Mouse (Mus musculus) embryonic facial prominence, embryonic 12.5 days (tissue): ENCODE measurements around the gene Enc1. TPM values are rescaled to one million over a fixed set of nuclear protein-coding genes. Genes with fewer than 3 reads are reported as not detected.

Source experiments
- ATAC-seq: fragments of 200-750 bp; cut with Nextera tagmentation; 2 replicates; pipeline ENCODE4 v1.8.0; 2017; ENCODE audit not compliant: insufficient number of reproducible peaks, insufficient read depth, low FRiP score, low TSS enrichment
- H3K27ac ChIP-seq: fragments of 300-500 bp; sonication (generic); 2 replicates; pipeline ENCODE4 v1.5.1; 2016; ENCODE audit warnings: mild to moderate bottlenecking
- H3K27me3 ChIP-seq: fragments of 300-500 bp; sonication (generic); 2 replicates; pipeline ENCODE4 v1.6.1; 2016; ENCODE audit warnings: mild to moderate bottlenecking, moderate library complexity
- H3K36me3 ChIP-seq: fragments of 300-500 bp; sonication (generic); 2 replicates; pipeline ENCODE4 v1.6.1; 2016; ENCODE audit warnings: mild to moderate bottlenecking
- H3K4me1 ChIP-seq: fragments of 300-500 bp; sonication (generic); 2 replicates; pipeline ENCODE4 v1.6.1; 2016
- H3K4me2 ChIP-seq: fragments of 300-500 bp; sonication (generic); replicated peaks from 2 replicates; pipeline ENCODE4 v1.6.1; 2016; ENCODE audit warnings: mild to moderate bottlenecking, moderate library complexity
- H3K4me3 ChIP-seq: fragments of 300-500 bp; sonication (generic); 2 replicates; pipeline ENCODE4 v1.5.1; 2016; ENCODE audit warnings: mild to moderate bottlenecking
- H3K9ac ChIP-seq: fragments of 300-500 bp; sonication (generic); 2 replicates; pipeline ENCODE4 v1.6.1; 2016; ENCODE audit warnings: mild to moderate bottlenecking, moderate library complexity
- H3K9me3 ChIP-seq: fragments of 300-500 bp; sonication (generic); 2 replicates; pipeline ENCODE4 v1.6.1; 2016; ENCODE audit warnings: mild to moderate bottlenecking, moderate library complexity
- WGBS: fragments of 180-500 bp; shearing (Covaris S2); methylation state at CpG from one replicate; pipeline ENCODE4 v1.1.7; 2016; 5-methylcytosine and 5-hydroxymethylcytosine counted together
- polyA plus RNA-seq: library from polyadenylated mRNA; unstranded; fragments of >200 nt; fragmentation: Nextera tagmentation; extraction: Ambion mirVana; gene quantifications from 2 replicates; pipeline ENCODE4 v1.2.1, GENCODE M21; 2016

Enc1 gene
- polyA plus RNA-seq, result 7.8 and 8.0 TPM in 2 replicates

GRCm38 (mm10) chr13:97240965-97241786 is at the start of gene Enc1:
TSS of gene Enc1 (plus strand) at chr13:97241105.
- WGBS, result under 1% methylated on average over 75 of the region's 89 CpGs
- H3K4me1 ChIP-seq, result peaks cover 39% of the 10 kb centered on the region
- H3K27me3 ChIP-seq, result peaks cover 8% of the 10 kb centered on the region
- H3K27ac ChIP-seq, result peak within 1 kb of the TSS; percentile 98
- peak; percentile 90 for ATAC-seq
- H3K9me3 ChIP-seq, result no peaks in the 10 kb centered on the region
- H3K4me3 ChIP-seq, result peak within 1 kb of the TSS; percentile 85
- H3K9ac ChIP-seq, result peak within 1 kb of the TSS; percentile 94
- H3K4me2 ChIP-seq, result peak within 1 kb of the TSS; percentile 89
- H3K36me3 ChIP-seq, result peaks cover 15% of the 10 kb centered on the region

DNA sequence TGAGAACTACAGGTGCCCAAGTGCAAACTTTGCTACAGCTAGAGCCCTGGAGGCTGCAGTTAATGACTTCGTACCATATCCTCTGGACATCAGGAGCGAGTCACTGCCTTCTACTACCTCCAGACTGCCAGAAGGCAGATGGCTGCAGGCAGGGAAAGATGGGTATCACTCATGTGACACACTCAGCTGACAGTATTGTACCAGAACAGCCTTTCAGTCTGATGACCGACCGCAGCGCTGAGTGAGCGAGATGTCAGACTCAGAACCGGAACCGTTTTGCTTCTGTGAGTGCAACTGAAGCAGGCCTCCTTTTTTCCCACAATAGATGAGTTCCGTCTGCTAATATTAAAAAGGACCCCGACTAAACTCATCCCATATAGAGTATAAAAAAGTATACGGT is 48.3 kb upstream of the Enc1 start:
- no peaks in the 10 kb centered on the region for H3K9me3 ChIP-seq
- no peaks in the 10 kb centered on the region for H3K36me3 ChIP-seq
- no peak overlapping the region for H3K9ac ChIP-seq
- H3K27ac ChIP-seq, result no peak overlapping the region
- H3K4me3 ChIP-seq, result no peak overlapping the region
- no peaks in the 10 kb centered on the region for H3K4me1 ChIP-seq
- 86% methylated on average over 11 of the region's 11 CpGs for WGBS
- H3K27me3 ChIP-seq, result no peaks in the 10 kb centered on the region
- ATAC-seq, result no peak
- H3K4me2 ChIP-seq, result no peak overlapping the region

DNA sequence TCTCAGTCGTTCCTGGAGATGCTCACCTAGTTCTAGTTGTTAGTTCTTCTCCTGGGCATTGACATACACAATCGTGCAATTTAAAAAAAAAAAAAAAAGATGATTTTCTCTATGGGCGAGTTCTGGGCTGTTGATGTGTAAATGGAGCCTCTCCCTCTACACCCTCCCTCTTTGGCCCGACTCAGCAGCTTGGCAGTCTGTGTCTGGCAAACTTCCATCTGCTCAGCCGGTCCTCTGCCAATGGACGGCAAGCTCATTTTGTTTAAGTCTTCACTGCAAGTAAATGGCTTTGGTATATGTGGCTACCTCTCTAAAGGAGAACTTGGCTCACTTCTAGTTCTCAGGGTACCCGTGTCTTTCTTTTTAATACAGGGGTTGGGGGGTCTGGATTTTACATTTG is 47.5 kb upstream of the Enc1 start:
- no peaks in the 10 kb centered on the region for H3K27me3 ChIP-seq
- H3K4me3 ChIP-seq, result no peak overlapping the region
- 71% methylated on average over 7 of the region's 7 CpGs for WGBS
- no peak for ATAC-seq
- no peaks in the 10 kb centered on the region for H3K36me3 ChIP-seq
- no peaks in the 10 kb centered on the region for H3K9me3 ChIP-seq
- H3K27ac ChIP-seq, result no peak overlapping the region
- H3K4me1 ChIP-seq, result no peaks in the 10 kb centered on the region
- H3K9ac ChIP-seq, result no peak overlapping the region
- no peak overlapping the region for H3K4me2 ChIP-seq

DNA sequence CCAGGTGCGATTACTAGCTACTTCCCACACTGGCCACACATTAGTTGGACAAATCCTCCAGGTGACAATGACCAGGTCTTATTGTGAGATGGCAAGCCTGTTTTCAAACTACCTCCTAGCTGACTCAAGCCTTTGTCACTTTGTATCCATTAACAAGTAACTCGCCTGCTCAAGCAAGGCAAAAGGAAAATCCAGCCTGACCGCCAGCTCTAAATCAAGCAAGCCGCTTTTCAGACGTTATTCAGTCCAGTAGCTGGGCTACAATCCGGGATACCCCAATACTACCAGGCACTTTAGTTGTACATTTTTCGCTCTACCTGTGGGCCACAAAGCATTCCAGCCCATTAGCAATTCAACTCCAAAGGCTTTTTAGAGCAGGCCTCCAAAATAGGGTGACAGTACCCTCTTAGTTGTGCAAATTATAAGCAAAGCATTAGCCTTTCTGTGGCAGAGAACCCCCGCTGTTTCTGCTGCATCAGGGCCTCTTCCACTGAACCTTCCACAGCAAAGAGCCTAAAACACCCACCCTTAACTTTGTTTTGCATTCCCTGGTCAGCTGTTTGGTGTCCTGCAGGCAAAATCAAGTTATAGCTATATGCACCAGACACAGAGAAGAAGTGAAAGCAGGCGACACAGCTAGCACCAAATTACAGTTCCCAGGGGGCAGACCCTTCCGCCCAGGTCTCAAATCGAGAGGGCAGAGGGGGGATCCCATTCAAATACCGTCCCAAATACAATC is 44.5 kb upstream of the Enc1 start:
- no peaks in the 10 kb centered on the region for H3K27me3 ChIP-seq
- no peak overlapping the region for H3K9ac ChIP-seq
- no peak overlapping the region for H3K4me3 ChIP-seq
- H3K9me3 ChIP-seq, result no peaks in the 10 kb centered on the region
- no peaks in the 10 kb centered on the region for H3K4me1 ChIP-seq
- H3K36me3 ChIP-seq, result no peaks in the 10 kb centered on the region
- H3K27ac ChIP-seq, result no peak overlapping the region
- WGBS, result 64% methylated on average over 12 of the region's 12 CpGs
- H3K4me2 ChIP-seq, result no peak overlapping the region
- ATAC-seq, result no peak

GRCm38 (mm10) chr13:97196925-97197218 is 44.0 kb upstream of the Enc1 start:
- 83% methylated on average over 2 of the region's 2 CpGs for WGBS
- Histone ChIP-seq H3K9ac (no peak overlapping the region), H3K9me3 (no peaks in the 10 kb centered on the region), H3K27me3 (no peaks in the 10 kb centered on the region), H3K27ac (no peak overlapping the region), H3K4me2 (no peak overlapping the region), H3K4me3 (no peak overlapping the region), H3K4me1 (no peaks in the 10 kb centered on the region), H3K36me3 (no peaks in the 10 kb centered on the region)
- no peak for ATAC-seq

GRCm38 (mm10) chr13:97197932-97198562 is 42.9 kb upstream of the Enc1 start, which contains the start of gene Hexb:
TSS of gene Hexb (minus strand) at chr13:97198357.
- WGBS, result under 1% methylated on average over 45 of the region's 45 CpGs
- peak within 1 kb of the TSS; percentile 66 for H3K4me3 ChIP-seq
- no peaks in the 10 kb centered on the region for H3K9me3 ChIP-seq
- peak; percentile 85 for ATAC-seq
- no peaks in the 10 kb centered on the region for H3K4me1 ChIP-seq
- H3K9ac ChIP-seq, result peak within 1 kb of the TSS; percentile 66
- peak within 1 kb of the TSS; percentile 83 for H3K4me2 ChIP-seq
- no peaks in the 10 kb centered on the region for H3K27me3 ChIP-seq
- H3K27ac ChIP-seq, result 0 out of 2 replicates have a peak within 1 kb of the TSS, but pooled peaks have one; percentile 54
- no peaks in the 10 kb centered on the region for H3K36me3 ChIP-seq

DNA sequence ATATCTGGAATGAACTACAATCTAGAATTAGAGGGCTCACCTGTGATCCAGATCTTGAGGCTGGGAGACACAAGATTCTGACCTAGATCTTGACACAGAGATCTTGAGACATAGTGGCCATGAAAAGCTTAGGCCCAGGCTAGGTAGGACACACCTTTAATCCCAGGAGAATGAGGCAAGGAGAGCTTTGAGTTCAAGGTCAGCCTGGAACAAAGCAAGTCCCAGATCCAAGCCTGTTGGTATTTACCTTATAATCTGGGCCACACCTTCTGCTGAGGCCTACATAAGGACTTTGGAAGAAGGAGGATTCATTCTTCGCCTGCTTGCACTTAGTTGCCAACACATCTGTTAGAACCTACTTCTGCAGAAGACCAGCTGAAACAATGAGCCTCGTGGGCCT is 41.8 kb upstream of the Enc1 start:
- no peak for ATAC-seq
- Histone ChIP-seq H3K4me3 (no peak overlapping the region), H3K27me3 (no peaks in the 10 kb centered on the region), H3K9me3 (no peaks in the 10 kb centered on the region), H3K9ac (no peak overlapping the region), H3K27ac (no peak overlapping the region), H3K4me1 (no peaks in the 10 kb centered on the region), H3K4me2 (no peak overlapping the region), H3K36me3 (no peaks in the 10 kb centered on the region)
- whole genome bisulfite sequencing, result 74% methylated on average over 2 of the region's 2 CpGs

- H3K27me3 ChIP-seq, result no peaks in the 10 kb centered on the region
- 56% methylated on average over 7 of the region's 7 CpGs for WGBS
- H3K9me3 ChIP-seq, result no peaks in the 10 kb centered on the region
- H3K4me3 ChIP-seq, result no peak overlapping the region
- no peak overlapping the region for H3K9ac ChIP-seq
- H3K4me1 ChIP-seq, result no peaks in the 10 kb centered on the region
- H3K36me3 ChIP-seq, result no peaks in the 10 kb centered on the region
- H3K4me2 ChIP-seq, result no peak overlapping the region
- no peak for ATAC-seq
- no peak overlapping the region for H3K27ac ChIP-seq
Observed at GRCm38 (mm10) chr13:97201076-97201475, 39.8 kb upstream of the Enc1 start.

- ATAC-seq, result no peak
- H3K4me2 ChIP-seq, result no peak overlapping the region
- no peaks in the 10 kb centered on the region for H3K27me3 ChIP-seq
- 83% methylated on average over 4 of the region's 4 CpGs for WGBS
- H3K36me3 ChIP-seq, result no peaks in the 10 kb centered on the region
- no peak overlapping the region for H3K27ac ChIP-seq
- no peaks in the 10 kb centered on the region for H3K9me3 ChIP-seq
- no peaks in the 10 kb centered on the region for H3K4me1 ChIP-seq
- no peak overlapping the region for H3K4me3 ChIP-seq
- H3K9ac ChIP-seq, result no peak overlapping the region
Observed at GRCm38 (mm10) chr13:97201896-97202295, 39.0 kb upstream of the Enc1 start.

GRCm38 (mm10) chr13:97205052-97205701 is 35.7 kb upstream of the Enc1 start:
- no peaks in the 10 kb centered on the region for H3K36me3 ChIP-seq
- no peak for ATAC-seq
- H3K4me2 ChIP-seq, result peak overlapping the region; percentile 49
- peak overlapping the region; percentile 24; the same call in 1 of the 2 replicates for H3K27ac ChIP-seq
- no peak overlapping the region for H3K9ac ChIP-seq
- no peaks in the 10 kb centered on the region for H3K9me3 ChIP-seq
- no peaks in the 10 kb centered on the region for H3K4me1 ChIP-seq
- peak overlapping the region; percentile 30 for H3K4me3 ChIP-seq
- WGBS, result 13% methylated on average over 18 of the region's 18 CpGs
- H3K27me3 ChIP-seq, result no peaks in the 10 kb centered on the region

GRCm38 (mm10) chr13:97206046-97206445 is 34.9 kb upstream of the Enc1 start:
- WGBS, result 98% methylated on average over 2 of the region's 2 CpGs
- Histone ChIP-seq H3K4me2 (no peak overlapping the region), H3K9ac (no peak overlapping the region), H3K4me1 (no peaks in the 10 kb centered on the region), H3K4me3 (no peak overlapping the region), H3K27me3 (no peaks in the 10 kb centered on the region), H3K9me3 (no peaks in the 10 kb centered on the region), H3K36me3 (no peaks in the 10 kb centered on the region), H3K27ac (no peak overlapping the region)
- no peak for ATAC-seq
